Mouse (Mus musculus): ENCODE measurements at regions not wholly inside any gene's neighbourhood (a gene's known extent, or its start where the extent isn't known, plus 50 kb on each side); places are given as distances from the start of the nearest gene placed in this dataset.

GRCm38 (mm10) chr13:85773848-85774247 lies 272.9 kb downstream of the Cox7c start:
- H3K9ac ChIP-seq (replicated peaks; ENCODE audit: low read length) = no peak overlapping the region
- TF ChIP-seq CTCF (IDR thresholded peaks at IDR 0.05; ENCODE audit: low read depth) = no peak
- WGBS = 53% methylated on average over 1 of the region's 1 CpGs
- H3K4me2 ChIP-seq (ENCODE audit: low read depth, low read length) = no peak overlapping the region
- no peak overlapping the region for H3K27ac ChIP-seq
- H3K27me3 ChIP-seq (ENCODE audit: insufficient read depth, low read length) = no peaks in the 10 kb centered on the region
- DNase-seq (ENCODE audit: low spot score) (peak; percentile 74), ATAC-seq (peak; percentile 88)
- no peaks in the 10 kb centered on the region for H3K36me3 ChIP-seq (ENCODE audit: insufficient read depth, low read length)
- H3K4me3 ChIP-seq (ENCODE audit: low read length) = no peak overlapping the region
- no peaks in the 10 kb centered on the region for H3K4me1 ChIP-seq (ENCODE audit: insufficient read depth, low read length)
- H3K9me3 ChIP-seq (ENCODE audit: low read length) = no peaks in the 10 kb centered on the region

- DNase-seq (ENCODE audit: low spot score) (no peak), ATAC-seq (no peak)
- WGBS = 52% methylated on average over 3 of the region's 3 CpGs
- no peak for TF ChIP-seq CTCF (IDR thresholded peaks at IDR 0.05; ENCODE audit: low read depth)
- Histone ChIP-seq H3K4me2 (ENCODE audit: low read depth, low read length) (no peak overlapping the region), H3K27ac (no peak overlapping the region), H3K4me1 (ENCODE audit: insufficient read depth, low read length) (no peaks in the 10 kb centered on the region), H3K9ac (replicated peaks; ENCODE audit: low read length) (no peak overlapping the region), H3K36me3 (ENCODE audit: insufficient read depth, low read length) (no peaks in the 10 kb centered on the region), H3K4me3 (ENCODE audit: low read length) (no peak overlapping the region), H3K9me3 (ENCODE audit: low read length) (no peaks in the 10 kb centered on the region), H3K27me3 (ENCODE audit: insufficient read depth, low read length) (no peaks in the 10 kb centered on the region)
Measured at GRCm38 (mm10) chr13:85771027-85771681, 275.6 kb downstream of the Cox7c start.

- H3K4me3 ChIP-seq (ENCODE audit: low read length) = no peak overlapping the region
- H3K9me3 ChIP-seq (ENCODE audit: low read length) = no peaks in the 10 kb centered on the region
- H3K4me1 ChIP-seq (ENCODE audit: insufficient read depth, low read length) = no peaks in the 10 kb centered on the region
- DNase-seq (ENCODE audit: low spot score) = no peak
- no peak for TF ChIP-seq CTCF (IDR thresholded peaks at IDR 0.05; ENCODE audit: low read depth)
- no peak overlapping the region for H3K27ac ChIP-seq
- no peak for ATAC-seq
- H3K9ac ChIP-seq (replicated peaks; ENCODE audit: low read length) = no peak overlapping the region
- no peak overlapping the region for H3K4me2 ChIP-seq (ENCODE audit: low read depth, low read length)
- H3K36me3 ChIP-seq (ENCODE audit: insufficient read depth, low read length) = no peaks in the 10 kb centered on the region
- H3K27me3 ChIP-seq (ENCODE audit: insufficient read depth, low read length) = no peaks in the 10 kb centered on the region
Measured at GRCm38 (mm10) chr13:85770538-85770937, 276.2 kb downstream of the Cox7c start.

- Histone ChIP-seq H3K9ac (replicated peaks; ENCODE audit: low read length) (no peak overlapping the region), H3K9me3 (ENCODE audit: low read length) (no peaks in the 10 kb centered on the region), H3K36me3 (ENCODE audit: insufficient read depth, low read length) (no peaks in the 10 kb centered on the region), H3K4me3 (ENCODE audit: low read length) (no peak overlapping the region), H3K4me1 (ENCODE audit: insufficient read depth, low read length) (no peaks in the 10 kb centered on the region), H3K4me2 (ENCODE audit: low read depth, low read length) (no peak overlapping the region), H3K27ac (no peak overlapping the region), H3K27me3 (ENCODE audit: insufficient read depth, low read length) (no peaks in the 10 kb centered on the region)
- no peak for TF ChIP-seq CTCF (IDR thresholded peaks at IDR 0.05; ENCODE audit: low read depth)
- ATAC-seq (no peak), DNase-seq (ENCODE audit: low spot score) (peak; percentile 60)
- WGBS = 31% methylated on average over 1 of the region's 1 CpGs
Measured at GRCm38 (mm10) chr13:85768520-85768919, 278.2 kb downstream of the Cox7c start.

GRCm38 (mm10) chr13:85724616-85725015 lies 322.1 kb downstream of the Cox7c start:
- DNase-seq (ENCODE audit: low spot score) (no peak), ATAC-seq (no peak)
- 93% methylated on average over 3 of the region's 3 CpGs for WGBS
- Histone ChIP-seq H3K36me3 (ENCODE audit: insufficient read depth, low read length) (no peaks in the 10 kb centered on the region), H3K9ac (replicated peaks; ENCODE audit: low read length) (no peak overlapping the region), H3K4me1 (ENCODE audit: insufficient read depth, low read length) (no peaks in the 10 kb centered on the region), H3K4me2 (ENCODE audit: low read depth, low read length) (no peak overlapping the region), H3K27ac (no peak overlapping the region), H3K4me3 (ENCODE audit: low read length) (no peak overlapping the region), H3K27me3 (ENCODE audit: insufficient read depth, low read length) (no peaks in the 10 kb centered on the region), H3K9me3 (ENCODE audit: low read length) (no peaks in the 10 kb centered on the region)
- TF ChIP-seq CTCF (IDR thresholded peaks at IDR 0.05; ENCODE audit: low read depth) = no peak

- Histone ChIP-seq H3K4me1 (ENCODE audit: insufficient read depth, low read length) (no peaks in the 10 kb centered on the region), H3K9me3 (ENCODE audit: low read length) (no peaks in the 10 kb centered on the region), H3K9ac (replicated peaks; ENCODE audit: low read length) (no peak overlapping the region), H3K27ac (no peak overlapping the region), H3K4me3 (ENCODE audit: low read length) (no peak overlapping the region), H3K4me2 (ENCODE audit: low read depth, low read length) (no peak overlapping the region), H3K36me3 (ENCODE audit: insufficient read depth, low read length) (no peaks in the 10 kb centered on the region), H3K27me3 (ENCODE audit: insufficient read depth, low read length) (no peaks in the 10 kb centered on the region)
- DNase-seq (ENCODE audit: low spot score) (no peak), ATAC-seq (no peak)
- 88% methylated on average over 5 of the region's 5 CpGs for WGBS
- TF ChIP-seq CTCF (IDR thresholded peaks at IDR 0.05; ENCODE audit: low read depth) = no peak
Measured at GRCm38 (mm10) chr13:85724105-85724504, 322.6 kb downstream of the Cox7c start.

- H3K36me3 ChIP-seq (ENCODE audit: insufficient read depth, low read length) = no peaks in the 10 kb centered on the region
- H3K4me3 ChIP-seq (ENCODE audit: low read length) = no peak overlapping the region
- H3K27me3 ChIP-seq (ENCODE audit: insufficient read depth, low read length) = no peaks in the 10 kb centered on the region
- DNase-seq (ENCODE audit: low spot score) (no peak), ATAC-seq (no peak)
- no peak overlapping the region for H3K9ac ChIP-seq (replicated peaks; ENCODE audit: low read length)
- no peaks in the 10 kb centered on the region for H3K9me3 ChIP-seq (ENCODE audit: low read length)
- H3K4me2 ChIP-seq (ENCODE audit: low read depth, low read length) = no peak overlapping the region
- no peaks in the 10 kb centered on the region for H3K4me1 ChIP-seq (ENCODE audit: insufficient read depth, low read length)
- WGBS = 90% methylated on average over 3 of the region's 3 CpGs
- TF ChIP-seq CTCF (IDR thresholded peaks at IDR 0.05; ENCODE audit: low read depth) = no peak
- no peak overlapping the region for H3K27ac ChIP-seq
Measured at GRCm38 (mm10) chr13:85720314-85720713, 326.4 kb downstream of the Cox7c start.

All from hindbrain, postnatal 0 days (tissue).